Mouse (Mus musculus): ENCODE measurements at regions not wholly inside any gene's neighbourhood (a gene's known extent, or its start where the extent isn't known, plus 50 kb on each side); places are given as distances from the start of the nearest gene placed in this dataset.

GRCm38 (mm10) chr14:97045321-97045720, 526.4 kb upstream of the Klhl1 start:
- no peak for DNase-seq (ENCODE audit: extremely low spot score in 1 of 2, low spot score in 2 of 2)
- Histone ChIP-seq H3K4me3 (no peak overlapping the region), H3K27ac (no peak overlapping the region)
- intact Hi-C loops (cut with DNase I) = no loop called here
- TF ChIP-seq CTCF (IDR thresholded peaks at IDR 0.05) = peak; percentile 6; the same call in 1 of the 2 replicates

- no peak for DNase-seq (ENCODE audit: extremely low spot score in 1 of 2, low spot score in 2 of 2)
- Histone ChIP-seq H3K27ac (no peak overlapping the region), H3K4me3 (no peak overlapping the region)
- TF ChIP-seq CTCF (IDR thresholded peaks at IDR 0.05) = no peak
- intact Hi-C loops (cut with DNase I) = no loop called here
Observed at GRCm38 (mm10) chr14:97039850-97040249, 520.9 kb upstream of the Klhl1 start.

DNA sequence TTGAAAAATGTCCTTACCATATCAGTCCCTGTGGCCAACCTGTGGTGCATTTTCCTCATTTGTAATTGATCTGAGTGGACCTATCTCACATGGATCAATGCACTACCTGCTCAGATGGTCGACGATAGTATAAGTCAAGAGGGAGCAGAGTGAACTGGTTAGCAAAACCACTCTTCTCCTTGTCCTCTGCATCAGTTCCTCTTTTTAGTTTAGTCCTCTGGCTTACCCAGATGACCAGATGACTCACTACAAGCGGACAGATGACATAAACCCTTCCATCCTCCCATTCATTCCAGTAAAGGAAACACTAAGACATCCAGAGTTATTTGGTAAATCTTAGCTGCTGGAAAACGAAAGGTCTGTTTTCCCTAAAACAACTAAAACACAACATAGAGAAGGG, 509.6 kb upstream of the Klhl1 start:
- intact Hi-C loops (cut with DNase I) = no loop called here
- no peak for DNase-seq (ENCODE audit: extremely low spot score in 1 of 2, low spot score in 2 of 2)
- no peak for TF ChIP-seq CTCF (IDR thresholded peaks at IDR 0.05)
- Histone ChIP-seq H3K27ac (no peak overlapping the region), H3K4me3 (no peak overlapping the region)

GRCm38 (mm10) chr14:97006294-97006693, 487.4 kb upstream of the Klhl1 start:
- H3K4me3 ChIP-seq = no peak overlapping the region

DNA sequence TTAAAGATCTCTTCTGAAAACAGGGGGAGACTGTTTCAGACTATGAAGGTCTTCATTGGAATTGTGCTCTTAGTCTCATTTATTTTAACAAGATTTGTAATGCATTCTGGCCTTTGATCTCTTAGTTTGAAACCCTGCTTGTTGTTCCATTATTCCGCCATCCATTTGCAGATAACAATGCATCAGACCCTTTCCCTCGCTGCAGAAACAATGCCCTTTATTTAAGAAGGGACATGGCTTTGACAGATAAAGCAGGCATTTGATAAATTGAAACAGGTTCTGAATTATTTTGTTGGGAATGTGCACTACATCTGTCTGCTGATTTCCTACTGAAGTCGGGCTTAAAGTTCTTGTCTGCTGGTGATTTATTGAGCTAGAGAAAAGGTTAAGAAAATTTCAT, 476.2 kb upstream of the Klhl1 start:
- H3K27ac ChIP-seq = no peak overlapping the region
- intact Hi-C loops (cut with DNase I) = no loop called here
- no peak overlapping the region for H3K4me3 ChIP-seq
- TF ChIP-seq CTCF (IDR thresholded peaks at IDR 0.05) = no peak
- no peak for DNase-seq (ENCODE audit: extremely low spot score in 1 of 2, low spot score in 2 of 2)

More at GRCm38 (mm10) chr14:97006294-97006693, 487.4 kb upstream of the Klhl1 start:
- intact Hi-C loops (cut with DNase I) = no loop called here
- H3K27ac ChIP-seq = no peak overlapping the region
- DNase-seq (ENCODE audit: extremely low spot score in 1 of 2, low spot score in 2 of 2) = no peak
- TF ChIP-seq CTCF (IDR thresholded peaks at IDR 0.05) = no peak

DNA sequence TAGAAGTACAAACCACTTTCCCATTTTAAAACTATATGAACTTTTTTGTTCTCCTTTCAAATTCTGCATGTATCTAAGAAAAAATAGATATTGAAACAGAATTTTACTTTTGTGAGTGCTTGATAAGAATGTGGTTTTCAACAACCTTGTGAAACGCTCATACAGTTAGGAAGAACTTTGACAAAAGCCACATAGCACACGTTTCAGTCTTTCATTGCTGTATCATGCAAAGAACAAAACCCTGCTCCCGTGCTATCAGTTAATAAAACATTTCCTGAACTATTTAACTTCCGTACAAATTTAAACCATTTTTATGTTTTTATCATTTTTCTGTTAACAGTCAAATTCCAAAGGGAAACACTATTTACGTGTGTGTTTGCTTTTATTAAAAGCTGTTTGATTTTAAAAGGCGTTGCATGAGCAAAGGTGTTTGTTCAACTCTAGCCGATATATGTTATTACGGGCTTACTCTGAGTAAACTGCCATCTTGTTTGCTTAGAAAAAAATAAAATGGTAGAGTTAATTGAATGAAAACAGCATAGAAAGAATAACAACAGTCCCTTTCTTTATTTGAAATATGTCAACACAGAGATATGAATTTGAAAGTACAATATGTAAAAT, 471.8 kb upstream of the Klhl1 start:
- DNase-seq (ENCODE audit: extremely low spot score in 1 of 2, low spot score in 2 of 2) = no peak
- intact Hi-C loops (cut with DNase I) = no loop called here
- Histone ChIP-seq H3K27ac (no peak overlapping the region), H3K4me3 (no peak overlapping the region)
- TF ChIP-seq CTCF (IDR thresholded peaks at IDR 0.05) = no peak

DNA sequence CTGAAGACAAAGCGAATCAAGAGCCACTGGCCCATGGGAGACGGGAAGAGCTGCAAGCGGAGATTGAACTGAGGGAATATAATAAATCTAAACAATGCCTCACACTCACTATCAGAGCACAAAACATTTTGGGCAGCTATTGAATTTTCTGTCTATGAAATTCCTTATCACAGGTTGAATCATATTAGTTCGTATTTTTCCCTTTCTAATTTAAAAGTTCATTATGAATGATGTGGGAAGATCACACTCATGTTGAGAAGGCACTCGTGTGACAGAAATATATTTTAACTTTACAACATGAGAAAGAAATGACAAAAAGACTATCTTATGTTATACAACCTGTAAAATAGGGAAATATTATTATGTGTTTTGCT, 444.2 kb upstream of the Klhl1 start:
- H3K4me3 ChIP-seq = no peak overlapping the region
- H3K27ac ChIP-seq = no peak overlapping the region
- DNase-seq (ENCODE audit: extremely low spot score in 1 of 2, low spot score in 2 of 2) = no peak
- TF ChIP-seq CTCF (IDR thresholded peaks at IDR 0.05) = no peak
- intact Hi-C loops (cut with DNase I) = loop anchor here (5.0 to 10.0 kb wide), 2 partner anchors 1219 to 1922 kb away; no protein-coding TSS in a partner anchor

DNA sequence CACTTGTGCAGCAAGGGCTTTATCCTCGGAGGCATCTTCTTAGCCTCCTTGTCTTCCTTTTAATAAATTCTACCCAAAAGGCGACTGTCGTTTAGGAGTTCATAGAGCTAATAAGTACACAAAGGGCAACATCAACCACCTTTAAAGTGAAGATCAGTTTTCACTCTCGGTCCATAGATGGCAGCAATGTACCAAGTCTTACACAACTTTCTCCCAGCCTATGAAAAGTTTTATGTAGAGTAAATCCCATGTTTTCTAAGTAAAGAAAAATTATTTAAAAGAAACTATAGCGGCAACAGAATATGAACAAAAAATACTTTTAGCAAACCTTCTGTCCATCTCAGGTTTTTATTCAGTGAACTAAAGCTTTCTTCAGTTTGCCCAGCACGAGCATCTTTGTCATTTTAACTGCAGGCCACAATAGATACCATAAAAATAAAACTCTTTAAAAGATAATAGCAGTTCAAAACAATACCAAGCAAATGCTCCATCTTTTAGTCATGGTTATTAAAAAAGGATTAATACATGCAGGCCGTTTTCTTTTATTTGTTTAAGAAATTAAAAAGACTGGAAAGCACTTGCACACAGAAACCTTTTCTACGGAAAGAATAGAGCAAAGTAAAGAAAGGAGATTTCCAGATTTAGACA, 443.6 kb upstream of the Klhl1 start:
- no peak for DNase-seq (ENCODE audit: extremely low spot score in 1 of 2, low spot score in 2 of 2)
- no peak overlapping the region for H3K27ac ChIP-seq
- intact Hi-C loops (cut with DNase I) = loop anchor here (5.0 to 10.0 kb wide), 2 partner anchors 1220 to 1922 kb away; no protein-coding TSS in a partner anchor
- no peak overlapping the region for H3K4me3 ChIP-seq
- peak; percentile 57 for TF ChIP-seq CTCF (IDR thresholded peaks at IDR 0.05)

- H3K4me3 ChIP-seq = no peak overlapping the region
- DNase-seq (ENCODE audit: extremely low spot score in 1 of 2, low spot score in 2 of 2) = no peak
- no peak overlapping the region for H3K27ac ChIP-seq
- no peak for TF ChIP-seq CTCF (IDR thresholded peaks at IDR 0.05)
- intact Hi-C loops (cut with DNase I) = no loop called here
Observed at GRCm38 (mm10) chr14:96956115-96956514, 437.2 kb upstream of the Klhl1 start.

DNA sequence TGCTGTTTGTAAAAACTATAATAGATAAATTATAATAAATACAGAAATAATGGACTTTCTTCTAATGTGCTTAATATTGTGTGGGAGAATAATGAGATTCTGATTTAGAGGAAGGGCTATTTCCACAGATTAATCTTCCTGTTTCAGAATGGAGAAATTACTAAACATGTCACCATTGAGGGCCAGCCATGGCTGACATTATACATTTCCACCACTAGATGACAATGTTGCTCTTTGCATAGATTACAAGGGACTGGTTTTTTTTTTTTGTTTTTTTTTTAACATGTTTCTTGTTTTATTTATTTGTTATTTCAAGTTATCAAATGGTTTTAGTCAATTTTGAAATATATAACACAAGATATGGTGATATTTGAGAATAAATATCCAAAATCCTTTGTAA, 435.6 kb upstream of the Klhl1 start:
- DNase-seq (ENCODE audit: extremely low spot score in 1 of 2, low spot score in 2 of 2) = no peak
- H3K27ac ChIP-seq = no peak overlapping the region
- peak; percentile 92 for TF ChIP-seq CTCF (IDR thresholded peaks at IDR 0.05)
- intact Hi-C loops (cut with DNase I) = no loop called here
- H3K4me3 ChIP-seq = no peak overlapping the region

GRCm38 (mm10) chr14:96908737-96909136, 389.8 kb upstream of the Klhl1 start:
- intact Hi-C loops (cut with DNase I) = loop anchor here (1.0 to 10.0 kb wide), 3 partner anchors 408 to 959 kb away; no protein-coding TSS in a partner anchor
- no peak for DNase-seq (ENCODE audit: extremely low spot score in 1 of 2, low spot score in 2 of 2)
- H3K27ac ChIP-seq = no peak overlapping the region
- no peak overlapping the region for H3K4me3 ChIP-seq
- peak; percentile 70 for TF ChIP-seq CTCF (IDR thresholded peaks at IDR 0.05)

DNA sequence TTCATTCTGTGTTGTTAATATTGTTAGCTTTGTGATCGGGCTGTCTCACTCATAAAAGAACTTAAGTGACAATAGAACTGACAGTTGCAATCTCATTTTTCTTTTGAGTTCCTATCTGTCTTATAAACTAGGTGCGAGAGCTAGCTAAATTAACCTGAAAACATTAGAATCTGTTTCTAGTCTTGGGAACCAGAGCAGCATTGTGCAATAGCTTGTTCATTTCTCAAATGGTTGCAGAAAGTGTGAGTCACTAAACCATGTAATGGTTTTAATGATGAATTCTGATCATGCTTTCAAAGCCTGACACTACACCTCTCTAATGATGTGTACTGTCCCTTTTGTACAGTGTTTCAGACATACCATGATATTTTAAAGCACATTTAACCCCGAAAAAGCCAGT, 360.8 kb upstream of the Klhl1 start:
- intact Hi-C loops (cut with DNase I) = no loop called here
- H3K27ac ChIP-seq = no peak overlapping the region

DNA sequence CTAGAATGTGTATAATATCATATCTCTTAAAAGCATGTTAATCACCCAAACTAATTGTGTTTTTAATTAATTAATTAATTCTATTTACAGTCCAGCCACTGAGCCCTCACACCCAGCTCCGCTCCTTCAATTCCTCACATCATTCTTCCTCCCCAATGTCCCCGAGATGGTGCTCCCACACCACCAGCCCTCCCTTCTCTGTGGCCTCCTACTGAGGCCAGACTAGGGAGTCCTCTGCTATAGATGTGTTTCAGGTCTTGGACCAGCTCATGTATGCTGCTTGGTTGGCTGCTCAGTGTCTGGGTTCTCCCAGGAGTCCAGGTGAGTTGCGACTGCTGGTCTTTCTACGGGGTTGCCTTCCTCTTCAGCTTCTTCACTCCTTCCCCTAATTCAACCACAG, 353.1 kb upstream of the Klhl1 start:
- Histone ChIP-seq H3K27ac (no peak overlapping the region), H3K4me3 (no peak overlapping the region)
- no peak for DNase-seq (ENCODE audit: extremely low spot score in 1 of 2, low spot score in 2 of 2)
- intact Hi-C loops (cut with DNase I) = no loop called here
- no peak for TF ChIP-seq CTCF (IDR thresholded peaks at IDR 0.05)

More for the DNA sequence above, 360.8 kb upstream of the Klhl1 start:
- DNase-seq (ENCODE audit: extremely low spot score in 1 of 2, low spot score in 2 of 2) = no peak
- H3K4me3 ChIP-seq = no peak overlapping the region
- TF ChIP-seq CTCF (IDR thresholded peaks at IDR 0.05) = no peak

Data from left cerebral cortex, adult 2 months (tissue).